Mouse (Mus musculus): Measurements from ENCODE around the gene Cdh11. TPM values are rescaled to one million over a fixed set of nuclear protein-coding genes. Genes with fewer than 3 reads are reported as not detected.

Gene Cdh11
- 12.5 and 12.6 TPM in 2 replicates for polyA plus RNA-seq (2012; rRNA removed)

DNA sequence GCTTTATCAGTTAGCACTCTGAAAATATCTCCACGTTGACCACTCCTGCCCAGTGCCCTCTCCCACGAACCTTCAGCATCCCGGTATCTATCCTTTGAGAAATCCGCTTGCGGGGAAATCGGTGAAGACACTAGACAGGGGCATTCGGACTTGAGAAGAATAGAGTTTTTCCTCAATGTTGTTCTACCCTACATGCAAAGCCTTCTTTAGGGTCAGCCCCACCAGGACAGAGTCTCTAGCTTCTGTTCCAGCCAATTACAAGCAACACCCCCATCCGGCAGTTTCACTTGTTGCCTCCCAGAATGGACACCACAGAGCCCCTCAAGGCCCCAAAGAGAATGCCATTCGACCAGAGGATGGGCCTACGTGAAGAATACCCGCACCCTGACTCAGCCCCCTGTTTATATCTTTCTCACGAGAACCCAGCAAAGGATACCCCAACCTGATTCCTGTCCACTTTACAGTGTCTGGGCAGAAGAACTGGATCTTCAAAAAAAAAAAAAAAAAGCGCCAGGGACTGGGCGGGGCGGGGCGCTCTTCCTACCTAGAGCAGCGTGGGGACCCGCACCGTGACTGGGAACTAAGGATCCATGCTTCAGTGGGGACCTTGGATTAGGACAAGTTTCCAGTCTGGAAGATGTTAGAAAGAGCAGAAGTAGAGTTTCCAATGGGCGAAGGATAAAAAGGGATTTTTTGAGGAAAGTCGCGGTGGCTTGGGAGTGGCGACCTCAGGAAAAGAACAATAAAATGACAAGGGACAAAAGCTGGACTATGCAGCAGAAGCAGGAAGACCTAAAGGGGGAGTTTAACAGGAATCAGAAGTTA lies at the start of gene Cdh11:
TSS of gene Cdh11 (minus strand) at position 51 of the 825 bp plus-strand sequence.
- no peaks in the 10 kb centered on the region for H3K4me1 ChIP-seq (ENCODE audit: control insufficient read depth, insufficient read depth, low read length)
- H3K27ac ChIP-seq (ENCODE audit: insufficient read depth, low read depth, low read length) = peak within 1 kb of the TSS; percentile 55; the same call in 1 of the 2 replicates

GRCm38 (mm10) chr8:102813959-102814358 lies 28.5 kb upstream of the Cdh11 start:
- WGBS = 86% methylated on average over 5 of the region's 5 CpGs
- H3K27ac ChIP-seq (ENCODE audit: insufficient read depth, low read depth, low read length) = no peak overlapping the region
- DNase-seq = no peak

More for the DNA sequence above, at the start of gene Cdh11:
- no peak for DNase-seq
- WGBS = 3% methylated on average over 23 of the region's 23 CpGs
- Histone ChIP-seq H3K36me3 (ENCODE audit: control insufficient read depth, insufficient read depth, low read length) (no peaks in the 10 kb centered on the region), H3K27me3 (replicated peaks; ENCODE audit: control insufficient read depth, insufficient read depth, low read length) (peaks cover 7% of the 10 kb centered on the region), H3K4me3 (ENCODE audit: insufficient read depth, low read depth, low read length) (peak within 1 kb of the TSS; percentile 56)
- TF ChIP-seq POLR2A (IDR thresholded peaks at IDR 0.05; ENCODE audit: low read depth, low read length) (no peak), CTCF (conservative IDR thresholded peaks at IDR 0.05; ENCODE audit: insufficient read depth, insufficient read length, low read depth, low read length) (no peak)

GRCm38 (mm10) chr8:102790303-102790702 lies 4.9 kb upstream of the Cdh11 start:
- peak; percentile 19 for DNase-seq
- no peaks in the 10 kb centered on the region for H3K36me3 ChIP-seq (ENCODE audit: control insufficient read depth, insufficient read depth, low read length)
- 29% methylated on average over 4 of the region's 4 CpGs for WGBS
- no peaks in the 10 kb centered on the region for H3K27me3 ChIP-seq (replicated peaks; ENCODE audit: control insufficient read depth, insufficient read depth, low read length)
- H3K27ac ChIP-seq (ENCODE audit: insufficient read depth, low read depth, low read length) = no peak overlapping the region
- H3K4me3 ChIP-seq (ENCODE audit: insufficient read depth, low read depth, low read length) = no peak overlapping the region
- H3K4me1 ChIP-seq (ENCODE audit: control insufficient read depth, insufficient read depth, low read length) = no peaks in the 10 kb centered on the region
- TF ChIP-seq CTCF (conservative IDR thresholded peaks at IDR 0.05; ENCODE audit: insufficient read depth, insufficient read length, low read depth, low read length) (peak; percentile 33; the same call in 1 of the 2 replicates), POLR2A (IDR thresholded peaks at IDR 0.05; ENCODE audit: low read depth, low read length) (no peak)

More at GRCm38 (mm10) chr8:102813959-102814358, 28.5 kb upstream of the Cdh11 start:
- no peak for TF ChIP-seq POLR2A (IDR thresholded peaks at IDR 0.05; ENCODE audit: low read depth, low read length)
- TF ChIP-seq CTCF (conservative IDR thresholded peaks at IDR 0.05; ENCODE audit: insufficient read depth, insufficient read length, low read depth, low read length) = no peak
- Histone ChIP-seq H3K4me1 (ENCODE audit: control insufficient read depth, insufficient read depth, low read length) (no peaks in the 10 kb centered on the region), H3K27me3 (replicated peaks; ENCODE audit: control insufficient read depth, insufficient read depth, low read length) (no peaks in the 10 kb centered on the region), H3K36me3 (ENCODE audit: control insufficient read depth, insufficient read depth, low read length) (no peaks in the 10 kb centered on the region), H3K4me3 (ENCODE audit: insufficient read depth, low read depth, low read length) (no peak overlapping the region)

DNA sequence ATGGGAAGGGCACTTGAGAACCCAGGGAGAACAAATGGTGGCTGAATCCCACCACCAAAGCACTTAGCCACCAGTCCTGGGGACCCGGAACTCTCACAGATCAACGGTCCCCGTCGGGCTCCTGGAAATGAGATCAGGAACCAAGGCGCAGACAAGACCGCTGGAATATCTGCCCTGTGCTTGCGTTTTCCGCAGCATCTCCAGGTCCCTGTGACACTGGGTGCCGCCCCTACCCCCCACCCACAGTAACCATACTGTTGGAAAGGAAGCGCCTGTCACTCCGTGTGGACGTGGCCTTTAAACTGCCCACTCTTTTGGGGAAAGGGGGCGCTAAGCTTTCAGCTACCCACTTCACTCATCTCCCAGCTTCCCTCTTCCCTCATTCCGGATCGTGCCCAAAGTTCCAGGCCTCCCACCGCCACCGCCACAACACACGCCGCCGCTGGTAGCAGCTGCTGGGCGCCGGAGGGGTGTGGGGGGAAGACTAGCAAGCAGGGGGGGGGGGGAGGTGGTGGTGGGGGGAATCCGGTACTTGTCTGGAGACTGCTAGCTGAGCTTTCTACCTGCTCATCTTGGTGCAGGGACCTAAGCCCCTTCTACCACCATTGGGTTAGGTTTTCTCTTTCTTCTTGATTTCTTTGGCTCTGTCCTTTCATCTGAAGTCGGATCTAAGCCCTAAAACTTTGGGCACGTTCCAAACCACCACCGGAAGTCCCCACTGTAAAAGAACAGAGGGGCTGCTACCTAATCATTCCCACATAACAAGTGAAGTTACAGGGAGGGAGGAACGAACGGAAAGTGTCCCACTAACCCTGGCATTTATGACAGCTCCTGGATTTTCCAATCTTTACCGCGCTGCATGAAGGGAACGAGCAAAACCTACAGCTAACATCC lies 1.3 kb upstream of the Cdh11 start:
- peak; percentile 2 for DNase-seq
- TF ChIP-seq CTCF (conservative IDR thresholded peaks at IDR 0.05; ENCODE audit: insufficient read depth, insufficient read length, low read depth, low read length) (no peak), POLR2A (IDR thresholded peaks at IDR 0.05; ENCODE audit: low read depth, low read length) (no peak)
- no peak overlapping the region for H3K27ac ChIP-seq (ENCODE audit: insufficient read depth, low read depth, low read length)
- WGBS = 3% methylated on average over 31 of the region's 31 CpGs
- H3K4me3 ChIP-seq (ENCODE audit: insufficient read depth, low read depth, low read length) = peak overlapping the region; percentile 26; the same call in 1 of the 2 replicates
- peaks cover 7% of the 10 kb centered on the region for H3K27me3 ChIP-seq (replicated peaks; ENCODE audit: control insufficient read depth, insufficient read depth, low read length)
- no peaks in the 10 kb centered on the region for H3K36me3 ChIP-seq (ENCODE audit: control insufficient read depth, insufficient read depth, low read length)
- no peaks in the 10 kb centered on the region for H3K4me1 ChIP-seq (ENCODE audit: control insufficient read depth, insufficient read depth, low read length)

DNA sequence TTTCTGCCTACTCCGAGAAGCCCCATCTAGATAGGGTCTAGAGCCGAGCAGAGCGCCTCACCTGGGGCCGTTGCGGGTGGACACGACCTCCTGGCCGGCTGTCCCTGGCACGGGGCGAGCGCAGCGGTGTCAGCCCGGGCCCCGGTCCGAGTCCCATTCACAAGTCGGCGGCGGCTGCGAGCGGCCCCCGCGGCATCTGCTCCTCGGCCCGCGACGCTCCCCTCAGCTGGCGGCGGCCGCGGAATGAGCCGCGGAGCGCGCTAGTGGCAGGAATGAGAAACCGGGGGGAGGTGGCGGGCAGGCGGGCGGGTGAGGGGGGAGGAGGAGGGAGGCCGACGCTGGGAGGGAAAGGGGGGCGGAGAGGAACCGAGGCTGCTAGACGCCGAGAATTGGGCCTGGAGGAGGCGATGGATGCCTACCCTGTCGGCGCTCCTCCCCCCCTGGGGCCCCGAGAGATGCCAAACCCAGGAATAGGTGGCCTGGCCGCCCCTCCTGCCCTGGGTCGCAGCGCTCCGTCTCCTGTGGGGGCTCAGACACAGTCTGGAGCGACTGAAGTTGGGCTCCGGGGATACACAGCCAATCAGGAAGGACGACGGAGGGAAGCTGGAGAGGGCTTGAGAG lies 497 bp downstream of the Cdh11 start:
- TF ChIP-seq POLR2A (IDR thresholded peaks at IDR 0.05; ENCODE audit: low read depth, low read length) (no peak), CTCF (conservative IDR thresholded peaks at IDR 0.05; ENCODE audit: insufficient read depth, insufficient read length, low read depth, low read length) (no peak)
- under 1% methylated on average over 51 of the region's 55 CpGs for WGBS
- Histone ChIP-seq H3K4me3 (ENCODE audit: insufficient read depth, low read depth, low read length) (peak overlapping the region; percentile 56), H3K27ac (ENCODE audit: insufficient read depth, low read depth, low read length) (peak overlapping the region; percentile 55; the same call in 1 of the 2 replicates), H3K4me1 (ENCODE audit: control insufficient read depth, insufficient read depth, low read length) (no peaks in the 10 kb centered on the region), H3K36me3 (ENCODE audit: control insufficient read depth, insufficient read depth, low read length) (no peaks in the 10 kb centered on the region), H3K27me3 (replicated peaks; ENCODE audit: control insufficient read depth, insufficient read depth, low read length) (peaks cover 7% of the 10 kb centered on the region)
- peak; percentile 51 for DNase-seq

DNA sequence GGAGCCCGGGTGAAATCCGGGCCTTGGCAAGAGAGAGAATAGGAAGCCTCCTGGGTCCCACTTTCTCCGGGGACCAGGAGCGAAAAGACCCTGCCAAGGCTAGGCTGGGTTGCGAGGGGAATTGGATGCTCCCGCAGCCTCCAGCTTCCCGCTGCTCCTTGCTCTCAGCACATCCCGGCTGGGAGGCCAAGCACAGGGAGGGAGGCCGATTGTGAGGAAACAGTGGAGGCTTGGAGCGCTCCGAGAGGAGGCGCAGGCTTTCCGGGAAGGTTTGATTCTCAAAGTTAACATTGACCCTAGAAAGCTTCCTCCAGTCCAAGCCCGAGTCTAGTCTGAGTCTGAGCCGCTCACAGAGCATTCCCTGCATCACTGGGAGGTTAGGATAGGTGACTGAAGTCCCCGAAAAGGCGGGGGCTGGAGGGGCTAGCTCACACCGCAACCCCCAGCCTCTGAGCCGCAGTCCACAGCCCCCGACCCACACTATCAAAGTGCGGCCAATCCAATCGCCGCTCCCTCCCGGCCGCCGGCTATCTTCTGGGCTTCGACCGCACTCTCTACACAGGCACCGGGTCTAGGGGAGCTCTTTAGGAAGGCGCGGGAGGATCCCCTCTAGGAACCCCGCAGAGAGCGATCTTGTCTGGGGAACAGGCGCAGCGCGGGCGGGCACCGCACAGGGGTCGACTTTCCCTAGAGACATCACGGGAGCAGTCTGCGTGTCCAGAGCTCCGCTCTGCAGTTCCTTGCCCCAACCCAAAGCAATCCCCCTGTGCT lies 1.4 kb downstream of the Cdh11 start:
- H3K27ac ChIP-seq (ENCODE audit: insufficient read depth, low read depth, low read length) = 0 out of 2 replicates have a peak overlapping the region, but pooled peaks have one; percentile 22
- WGBS = 1% methylated on average over 42 of the region's 42 CpGs
- TF ChIP-seq CTCF (conservative IDR thresholded peaks at IDR 0.05; ENCODE audit: insufficient read depth, insufficient read length, low read depth, low read length) = no peak
- no peak for TF ChIP-seq POLR2A (IDR thresholded peaks at IDR 0.05; ENCODE audit: low read depth, low read length)
- H3K36me3 ChIP-seq (ENCODE audit: control insufficient read depth, insufficient read depth, low read length) = no peaks in the 10 kb centered on the region
- H3K27me3 ChIP-seq (replicated peaks; ENCODE audit: control insufficient read depth, insufficient read depth, low read length) = peaks cover 7% of the 10 kb centered on the region
- DNase-seq = peak; percentile 28
- H3K4me1 ChIP-seq (ENCODE audit: control insufficient read depth, insufficient read depth, low read length) = no peaks in the 10 kb centered on the region
- H3K4me3 ChIP-seq (ENCODE audit: insufficient read depth, low read depth, low read length) = peak overlapping the region; percentile 56

Measured in kidney, adult 2 months (tissue).